ENCODE assay signal across 14 mouse cellular contexts in the genomic region with DNA sequence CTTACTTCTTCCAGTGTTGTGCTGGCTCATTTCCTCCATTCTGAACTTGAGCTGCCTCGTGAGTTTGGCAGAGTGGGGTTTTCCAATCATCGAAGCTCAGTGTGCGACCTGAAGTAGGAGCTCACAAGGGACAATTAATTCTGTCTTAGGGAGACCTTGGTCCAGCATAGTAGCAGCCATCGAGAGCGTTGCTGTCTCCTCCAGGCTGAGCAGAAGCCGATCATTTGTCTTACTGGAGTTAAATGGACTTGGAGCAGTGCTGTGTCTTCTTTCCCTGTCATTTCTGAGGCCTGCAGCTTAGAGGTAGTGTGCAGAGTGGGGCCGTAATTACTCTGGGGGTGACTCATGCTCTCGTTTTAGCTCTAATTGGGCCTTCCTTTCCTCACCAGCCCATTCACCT.
A peak's percentile ranks its signal among the peaks of the same experiment; 100 is the strongest.
DNase-seq lines count a peak whose midpoint lies in the region; ATAC-seq and TF ChIP-seq lines count a peak whose summit lies in the region.
"Had no signal": no experiment of that assay in that cellular context is flagged by ENCODE, and none has a peak within 500 bp of the region (broad histone marks: within the 10 kb centered on the region; RNA-seq: fewer than 3 reads in every experiment).

No protein-coding gene starts in this region.

- 0 out of 2 replicates have a peak overlapping the region, but pooled peaks have one; percentile 3 for H3K27ac ChIP-seq in forebrain, embryonic 12.5 days
- no peak overlapping the region for H3K27ac ChIP-seq in forebrain, embryonic 14.5 days (ENCODE audit: low read depth, low read length)
- 0 out of 2 replicates have a peak overlapping the region, but pooled peaks have one; percentile 5 for H3K27ac ChIP-seq in intestine, embryonic 16.5 days (ENCODE audit: low read length)
- no peak overlapping the region for H3K27ac ChIP-seq in intestine, postnatal 0 days (ENCODE audit: low read depth, low read length)
- peak overlapping the region; percentile 90 for H3K27ac ChIP-seq in limb, embryonic 13.5 days
- H3K27ac ChIP-seq: liver, embryonic 15.5 days; midbrain, embryonic 12.5 days; neural tube, embryonic 15.5 days had no signal

- H3K27me3 ChIP-seq in forebrain, embryonic 12.5 days, result no peaks in the 10 kb centered on the region
- H3K27me3 ChIP-seq in forebrain, embryonic 14.5 days (replicated peaks; ENCODE audit: control insufficient read depth, insufficient read depth, low read length), result no peaks in the 10 kb centered on the region
- H3K27me3 ChIP-seq in intestine, embryonic 16.5 days (replicated peaks; ENCODE audit: control insufficient read depth, insufficient read depth, low read length), result no peaks in the 10 kb centered on the region
- no peaks in the 10 kb centered on the region for H3K27me3 ChIP-seq in intestine, postnatal 0 days (replicated peaks; ENCODE audit: control insufficient read depth, insufficient read depth, low read length)
- no peaks in the 10 kb centered on the region for H3K27me3 ChIP-seq in limb, embryonic 13.5 days
- H3K27me3 ChIP-seq: liver, embryonic 15.5 days; midbrain, embryonic 12.5 days; neural tube, embryonic 15.5 days had no signal

- peaks cover 13% of the 10 kb centered on the region for H3K4me1 ChIP-seq in forebrain, embryonic 12.5 days
- no peaks in the 10 kb centered on the region for H3K4me1 ChIP-seq in forebrain, embryonic 14.5 days (ENCODE audit: control insufficient read depth, insufficient read depth, low read length)
- peaks cover 13% of the 10 kb centered on the region for H3K4me1 ChIP-seq in intestine, embryonic 16.5 days (ENCODE audit: control insufficient read depth, insufficient read depth, low read length)
- H3K4me1 ChIP-seq in intestine, postnatal 0 days (replicated peaks; ENCODE audit: control insufficient read depth, insufficient read depth, low read length), result no peaks in the 10 kb centered on the region; the same call in 1 of the 2 replicates
- peaks cover 59% of the 10 kb centered on the region for H3K4me1 ChIP-seq in limb, embryonic 13.5 days

- WGBS in forebrain, embryonic 12.5 days, result 70% methylated on average over 8 of the region's 8 CpGs
- 49% methylated on average over 8 of the region's 8 CpGs for WGBS in forebrain, embryonic 14.5 days
- WGBS in intestine, embryonic 16.5 days, result 52% methylated on average over 8 of the region's 8 CpGs
- WGBS in intestine, postnatal 0 days, result 53% methylated on average over 8 of the region's 8 CpGs
- 39% methylated on average over 8 of the region's 8 CpGs for WGBS in limb, embryonic 13.5 days

- no peak for TF ChIP-seq CTCF in intestine, postnatal 0 days (IDR thresholded peaks at IDR 0.05; ENCODE audit: low read depth)

- H3K9ac ChIP-seq in forebrain, embryonic 12.5 days, result no peak overlapping the region
- no peak overlapping the region for H3K9ac ChIP-seq in forebrain, embryonic 14.5 days (ENCODE audit: low read length)
- H3K9ac ChIP-seq in intestine, embryonic 16.5 days (ENCODE audit: low read depth, low read length), result no peak overlapping the region
- no peak overlapping the region for H3K9ac ChIP-seq in intestine, postnatal 0 days (ENCODE audit: low read depth, low read length)
- H3K9ac ChIP-seq in limb, embryonic 13.5 days, result 0 out of 2 replicates have a peak overlapping the region, but pooled peaks have one; percentile 9
- H3K9ac ChIP-seq: liver, embryonic 15.5 days; midbrain, embryonic 12.5 days; neural tube, embryonic 15.5 days had no signal

- H3K9me3 ChIP-seq in forebrain, embryonic 12.5 days, result no peaks in the 10 kb centered on the region
- H3K9me3 ChIP-seq in forebrain, embryonic 14.5 days (replicated peaks; ENCODE audit: control insufficient read depth, low read length), result no peaks in the 10 kb centered on the region
- no peaks in the 10 kb centered on the region for H3K9me3 ChIP-seq in intestine, embryonic 16.5 days (ENCODE audit: control insufficient read depth, low read length)
- H3K9me3 ChIP-seq in intestine, postnatal 0 days (ENCODE audit: control insufficient read depth), result no peaks in the 10 kb centered on the region
- H3K9me3 ChIP-seq in limb, embryonic 13.5 days, result no peaks in the 10 kb centered on the region
- H3K9me3 ChIP-seq: liver, embryonic 15.5 days; midbrain, embryonic 12.5 days; neural tube, embryonic 15.5 days had no signal

- DNase-seq in forebrain, embryonic 14.5 days (ENCODE audit: low spot score), result no peak
- peak; percentile 75 for DNase-seq in NIH3T3 (ENCODE audit: low read depth)
- no peak for DNase-seq in kidney, adult 8-10 months
- DNase-seq in urinary bladder, postnatal 14 days (ENCODE audit: low spot score), result no peak
- DNase-seq: B cell, adult 2 months; layer of hippocampus, postnatal 36 days; thymus, postnatal 14 days had no signal

- no peaks in the 10 kb centered on the region for H3K36me3 ChIP-seq in forebrain, embryonic 12.5 days (replicated peaks)
- no peaks in the 10 kb centered on the region for H3K36me3 ChIP-seq in forebrain, embryonic 14.5 days (ENCODE audit: control insufficient read depth, insufficient read depth, low read length)
- no peaks in the 10 kb centered on the region for H3K36me3 ChIP-seq in intestine, embryonic 16.5 days (ENCODE audit: control insufficient read depth, insufficient read depth, low read length)
- 0 out of 2 replicates have a peak, but pooled peaks cover 3% of the 10 kb centered on the region for H3K36me3 ChIP-seq in intestine, postnatal 0 days (ENCODE audit: control insufficient read depth, insufficient read depth)
- H3K36me3 ChIP-seq in limb, embryonic 13.5 days, result peaks cover 4% of the 10 kb centered on the region; the same call in 1 of the 2 replicates
- H3K36me3 ChIP-seq: liver, embryonic 15.5 days; midbrain, embryonic 12.5 days; neural tube, embryonic 15.5 days had no signal

- ATAC-seq in forebrain, embryonic 12.5 days (ENCODE audit: low FRiP score), result no peak
- ATAC-seq in forebrain, embryonic 14.5 days, result no peak
- ATAC-seq in intestine, embryonic 16.5 days, result no peak
- no peak for ATAC-seq in intestine, postnatal 0 days
- no peak for ATAC-seq in limb, embryonic 13.5 days (ENCODE audit: low FRiP score, low read depth)

- no peak overlapping the region for H3K4me3 ChIP-seq in forebrain, embryonic 12.5 days (replicated peaks)
- H3K4me3 ChIP-seq in forebrain, embryonic 14.5 days (ENCODE audit: low read depth, low read length), result no peak overlapping the region
- no peak overlapping the region for H3K4me3 ChIP-seq in intestine, embryonic 16.5 days (ENCODE audit: low read length)
- no peak overlapping the region for H3K4me3 ChIP-seq in intestine, postnatal 0 days (ENCODE audit: low read depth, low read length)
- no peak overlapping the region for H3K4me3 ChIP-seq in limb, embryonic 13.5 days
- H3K4me3 ChIP-seq: liver, embryonic 15.5 days; midbrain, embryonic 12.5 days; neural tube, embryonic 15.5 days had no signal

- H3K4me2 ChIP-seq in forebrain, embryonic 12.5 days, result no peak overlapping the region
- no peak overlapping the region for H3K4me2 ChIP-seq in forebrain, embryonic 14.5 days (ENCODE audit: low read length)
- H3K4me2 ChIP-seq in intestine, embryonic 16.5 days (ENCODE audit: low read depth, low read length), result no peak overlapping the region
- no peak overlapping the region for H3K4me2 ChIP-seq in intestine, postnatal 0 days (replicated peaks; ENCODE audit: low read depth)
- no peak overlapping the region for H3K4me2 ChIP-seq in limb, embryonic 13.5 days (replicated peaks)
- H3K4me2 ChIP-seq: liver, embryonic 15.5 days; midbrain, embryonic 12.5 days; neural tube, embryonic 15.5 days had no signal

Comparison
In these comparisons a context has a peak if more than half of its experiments do, and no peak if none do; other contexts are left out.
1. H3K27ac ChIP-seq: peak in forebrain, embryonic 12.5 days (single experiment), intestine, embryonic 16.5 days (single experiment) and limb, embryonic 13.5 days (single experiment); none in forebrain, embryonic 14.5 days (single experiment) and intestine, postnatal 0 days (single experiment).